Mouse (Mus musculus) cerebellum, adult 2 months (tissue): ENCODE data around the gene P2rx5.

ENCODE experiments used
- CTCF ChIP-seq: fragments of 200-500 bp; IDR thresholded peaks from 2 replicates; pipeline ENCODE4 v1.5.1; 2011; ENCODE audit warnings: low read depth, mild to moderate bottlenecking, control low read depth, low read length, moderate library complexity, borderline replicate concordance; ENCODE audit not compliant: insufficient read depth
- POLR2A ChIP-seq: fragments of 200-500 bp; IDR thresholded peaks from 2 replicates; pipeline ENCODE4 v1.6.1; 2011; ENCODE audit warnings: low read length, control low read depth, borderline replicate concordance; ENCODE audit not compliant: insufficient read depth

- TF ChIP-seq POLR2A, result no peak
- no peak for TF ChIP-seq CTCF
Observed at GRCm38 (mm10) chr11:73194444-73194843, 34.2 kb downstream of the P2rx5 start.
